Mouse (Mus musculus): ENCODE measurements around the gene Papln.
A peak's percentile ranks its signal among the peaks of the same experiment; 100 is the strongest.

The Papln gene

GRCm38 (mm10) chr12:83734047-83734446 lies 29.4 kb upstream of the Papln start:
- H3K4me3 ChIP-seq (replicated peaks; ENCODE audit: low read length), result no peak overlapping the region
- peaks cover 54% of the 10 kb centered on the region for H3K4me1 ChIP-seq (replicated peaks; ENCODE audit: low read depth, low read length)
- no peaks in the 10 kb centered on the region for H3K9me3 ChIP-seq (ENCODE audit: low read length)
- H3K36me3 ChIP-seq (ENCODE audit: insufficient read depth, low read length), result peaks cover 74% of the 10 kb centered on the region
- H3K27me3 ChIP-seq (ENCODE audit: insufficient read depth, low read length), result no peaks in the 10 kb centered on the region
- TF ChIP-seq POU5F1 (IDR thresholded peaks at IDR 0.05; ENCODE audit: borderline replicate concordance, low read length) (no peak), NANOG (IDR thresholded peaks at IDR 0.05; ENCODE audit: borderline replicate concordance, low read length) (no peak), CTCF (conservative IDR thresholded peaks at IDR 0.05; ENCODE audit: low read length) (no peak)

- TF ChIP-seq CTCF (conservative IDR thresholded peaks at IDR 0.05; ENCODE audit: low read length) (no peak), POU5F1 (IDR thresholded peaks at IDR 0.05; ENCODE audit: borderline replicate concordance, low read length) (no peak), NANOG (IDR thresholded peaks at IDR 0.05; ENCODE audit: borderline replicate concordance, low read length) (no peak)
- H3K36me3 ChIP-seq (ENCODE audit: insufficient read depth, low read length), result peaks cover 52% of the 10 kb centered on the region
- no peak overlapping the region for H3K4me3 ChIP-seq (replicated peaks; ENCODE audit: low read length)
- H3K27me3 ChIP-seq (ENCODE audit: insufficient read depth, low read length), result no peaks in the 10 kb centered on the region
- no peaks in the 10 kb centered on the region for H3K9me3 ChIP-seq (ENCODE audit: low read length)
- peaks cover 43% of the 10 kb centered on the region for H3K4me1 ChIP-seq (replicated peaks; ENCODE audit: low read depth, low read length)
These were observed 27.2 kb upstream of the Papln start for GRCm38 (mm10) chr12:83736236-83736635.

GRCm38 (mm10) chr12:83738651-83739050 lies 24.8 kb upstream of the Papln start:
- no peak for TF ChIP-seq NANOG (IDR thresholded peaks at IDR 0.05; ENCODE audit: borderline replicate concordance, low read length)
- no peak for TF ChIP-seq POU5F1 (IDR thresholded peaks at IDR 0.05; ENCODE audit: borderline replicate concordance, low read length)
- no peak for TF ChIP-seq CTCF (conservative IDR thresholded peaks at IDR 0.05; ENCODE audit: low read length)
- Histone ChIP-seq H3K36me3 (ENCODE audit: insufficient read depth, low read length) (peaks cover 29% of the 10 kb centered on the region), H3K27me3 (ENCODE audit: insufficient read depth, low read length) (no peaks in the 10 kb centered on the region)

GRCm38 (mm10) chr12:83741722-83742121 lies 21.7 kb upstream of the Papln start:
- no peaks in the 10 kb centered on the region for H3K9me3 ChIP-seq (ENCODE audit: low read length)
- TF ChIP-seq NANOG (IDR thresholded peaks at IDR 0.05; ENCODE audit: borderline replicate concordance, low read length) (no peak), CTCF (conservative IDR thresholded peaks at IDR 0.05; ENCODE audit: low read length) (no peak), POU5F1 (IDR thresholded peaks at IDR 0.05; ENCODE audit: borderline replicate concordance, low read length) (no peak)
- H3K27me3 ChIP-seq (ENCODE audit: insufficient read depth, low read length), result no peaks in the 10 kb centered on the region
- peaks cover 14% of the 10 kb centered on the region for H3K4me1 ChIP-seq (replicated peaks; ENCODE audit: low read depth, low read length)
- H3K36me3 ChIP-seq (ENCODE audit: insufficient read depth, low read length), result peaks cover 1% of the 10 kb centered on the region; the same call in 1 of the 2 replicates
- H3K4me3 ChIP-seq (replicated peaks; ENCODE audit: low read length), result no peak overlapping the region

More at GRCm38 (mm10) chr12:83738651-83739050, 24.8 kb upstream of the Papln start:
- Histone ChIP-seq H3K4me3 (replicated peaks; ENCODE audit: low read length) (no peak overlapping the region), H3K4me1 (replicated peaks; ENCODE audit: low read depth, low read length) (peaks cover 33% of the 10 kb centered on the region), H3K9me3 (ENCODE audit: low read length) (no peaks in the 10 kb centered on the region)

- no peaks in the 10 kb centered on the region for H3K36me3 ChIP-seq (ENCODE audit: insufficient read depth, low read length)
- H3K9me3 ChIP-seq (ENCODE audit: low read length), result no peaks in the 10 kb centered on the region
- H3K4me3 ChIP-seq (replicated peaks; ENCODE audit: low read length), result no peak overlapping the region
- no peaks in the 10 kb centered on the region for H3K27me3 ChIP-seq (ENCODE audit: insufficient read depth, low read length)
- TF ChIP-seq POU5F1 (IDR thresholded peaks at IDR 0.05; ENCODE audit: borderline replicate concordance, low read length) (no peak), NANOG (IDR thresholded peaks at IDR 0.05; ENCODE audit: borderline replicate concordance, low read length) (no peak), CTCF (conservative IDR thresholded peaks at IDR 0.05; ENCODE audit: low read length) (no peak)
- H3K4me1 ChIP-seq (replicated peaks; ENCODE audit: low read depth, low read length), result peaks cover 2% of the 10 kb centered on the region
These were observed 20.6 kb upstream of the Papln start for GRCm38 (mm10) chr12:83742834-83743233.

- no peaks in the 10 kb centered on the region for H3K36me3 ChIP-seq (ENCODE audit: insufficient read depth, low read length)
- TF ChIP-seq NANOG (IDR thresholded peaks at IDR 0.05; ENCODE audit: borderline replicate concordance, low read length) (no peak), CTCF (conservative IDR thresholded peaks at IDR 0.05; ENCODE audit: low read length) (no peak), POU5F1 (IDR thresholded peaks at IDR 0.05; ENCODE audit: borderline replicate concordance, low read length) (no peak)
- no peaks in the 10 kb centered on the region for H3K9me3 ChIP-seq (ENCODE audit: low read length)
- peaks cover under 1% of the 10 kb centered on the region for H3K4me1 ChIP-seq (replicated peaks; ENCODE audit: low read depth, low read length)
- no peaks in the 10 kb centered on the region for H3K27me3 ChIP-seq (ENCODE audit: insufficient read depth, low read length)
- H3K4me3 ChIP-seq (replicated peaks; ENCODE audit: low read length), result no peak overlapping the region
These were observed 19.7 kb upstream of the Papln start for GRCm38 (mm10) chr12:83743712-83744111.

GRCm38 (mm10) chr12:83749186-83749585 lies 14.2 kb upstream of the Papln start:
- Histone ChIP-seq H3K9me3 (ENCODE audit: low read length) (no peaks in the 10 kb centered on the region), H3K4me3 (replicated peaks; ENCODE audit: low read length) (no peak overlapping the region), H3K4me1 (replicated peaks; ENCODE audit: low read depth, low read length) (peaks cover 18% of the 10 kb centered on the region)

GRCm38 (mm10) chr12:83752495-83752894 lies 10.9 kb upstream of the Papln start:
- no peak for TF ChIP-seq POU5F1 (IDR thresholded peaks at IDR 0.05; ENCODE audit: borderline replicate concordance, low read length)
- no peak for TF ChIP-seq CTCF (conservative IDR thresholded peaks at IDR 0.05; ENCODE audit: low read length)
- no peak for TF ChIP-seq NANOG (IDR thresholded peaks at IDR 0.05; ENCODE audit: borderline replicate concordance, low read length)
- H3K4me1 ChIP-seq (replicated peaks; ENCODE audit: low read depth, low read length), result peaks cover 18% of the 10 kb centered on the region
- no peak overlapping the region for H3K4me3 ChIP-seq (replicated peaks; ENCODE audit: low read length)
- H3K36me3 ChIP-seq (ENCODE audit: insufficient read depth, low read length), result no peaks in the 10 kb centered on the region
- no peaks in the 10 kb centered on the region for H3K27me3 ChIP-seq (ENCODE audit: insufficient read depth, low read length)
- no peaks in the 10 kb centered on the region for H3K9me3 ChIP-seq (ENCODE audit: low read length)

More at GRCm38 (mm10) chr12:83749186-83749585, 14.2 kb upstream of the Papln start:
- TF ChIP-seq POU5F1 (IDR thresholded peaks at IDR 0.05; ENCODE audit: borderline replicate concordance, low read length), result no peak
- no peak for TF ChIP-seq NANOG (IDR thresholded peaks at IDR 0.05; ENCODE audit: borderline replicate concordance, low read length)
- TF ChIP-seq CTCF (conservative IDR thresholded peaks at IDR 0.05; ENCODE audit: low read length), result no peak
- H3K27me3 ChIP-seq (ENCODE audit: insufficient read depth, low read length), result no peaks in the 10 kb centered on the region
- no peaks in the 10 kb centered on the region for H3K36me3 ChIP-seq (ENCODE audit: insufficient read depth, low read length)

- H3K4me1 ChIP-seq (replicated peaks; ENCODE audit: low read depth, low read length), result peaks cover 27% of the 10 kb centered on the region
- no peaks in the 10 kb centered on the region for H3K36me3 ChIP-seq (ENCODE audit: insufficient read depth, low read length)
- peak overlapping the region; percentile 39; the same call in 1 of the 2 replicates for H3K4me3 ChIP-seq (replicated peaks; ENCODE audit: low read length)
- TF ChIP-seq NANOG (IDR thresholded peaks at IDR 0.05; ENCODE audit: borderline replicate concordance, low read length), result no peak
- TF ChIP-seq POU5F1 (IDR thresholded peaks at IDR 0.05; ENCODE audit: borderline replicate concordance, low read length), result no peak
- no peak for TF ChIP-seq CTCF (conservative IDR thresholded peaks at IDR 0.05; ENCODE audit: low read length)
- H3K27me3 ChIP-seq (ENCODE audit: insufficient read depth, low read length), result peaks cover 16% of the 10 kb centered on the region
- no peaks in the 10 kb centered on the region for H3K9me3 ChIP-seq (ENCODE audit: low read length)
These were observed 4.7 kb upstream of the Papln start for GRCm38 (mm10) chr12:83758735-83759134.
